Mouse (Mus musculus): ENCODE results near the gene Acot7. TPM values are rescaled to one million over a fixed set of nuclear protein-coding genes. Genes with fewer than 3 reads are reported as not detected.

The Acot7 gene
- total and polyA plus RNA-seq, 2 experiments from 2014 or later = 249 to 488 TPM

DNA sequence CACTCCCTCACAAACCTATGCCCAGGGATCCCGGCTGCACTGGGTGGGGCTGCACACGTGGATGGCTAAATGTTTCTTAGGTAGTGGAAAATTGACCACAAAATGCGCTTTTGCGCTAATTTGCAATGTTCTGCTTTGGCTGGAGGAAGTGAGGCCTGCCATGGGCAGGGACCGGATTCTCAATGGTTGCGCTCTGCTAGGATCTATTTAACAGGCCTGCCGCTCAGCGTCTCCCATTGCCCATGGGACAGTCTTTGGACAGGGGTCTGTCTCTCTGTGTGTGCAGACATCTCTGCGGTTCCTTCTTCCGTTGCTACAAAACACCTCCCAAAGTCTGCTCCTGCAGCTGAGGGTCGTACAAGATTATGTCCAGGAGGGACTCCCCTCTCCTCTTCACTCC is 113.1 kb downstream of the Acot7 start:
- H3K27me3 ChIP-seq (ENCODE audit: insufficient read depth, low read length) = peaks cover 56% of the 10 kb centered on the region
- H3K27ac ChIP-seq = no peak overlapping the region
- H3K9ac ChIP-seq (replicated peaks; ENCODE audit: low read length) = no peak overlapping the region
- H3K36me3 ChIP-seq (ENCODE audit: insufficient read depth, low read length) = no peaks in the 10 kb centered on the region
- H3K4me1 ChIP-seq (ENCODE audit: insufficient read depth, low read length) = peaks cover 18% of the 10 kb centered on the region
- 21% methylated on average over 11 of the region's 11 CpGs for WGBS
- DNase-seq (ENCODE audit: low spot score) = no peak
- H3K9me3 ChIP-seq (ENCODE audit: low read length) = no peaks in the 10 kb centered on the region
- H3K4me2 ChIP-seq (ENCODE audit: low read depth, low read length) = no peak overlapping the region
- ATAC-seq = no peak
- no peak for TF ChIP-seq CTCF (IDR thresholded peaks at IDR 0.05; ENCODE audit: low read depth)
- H3K4me3 ChIP-seq (ENCODE audit: low read length) = no peak overlapping the region

DNA sequence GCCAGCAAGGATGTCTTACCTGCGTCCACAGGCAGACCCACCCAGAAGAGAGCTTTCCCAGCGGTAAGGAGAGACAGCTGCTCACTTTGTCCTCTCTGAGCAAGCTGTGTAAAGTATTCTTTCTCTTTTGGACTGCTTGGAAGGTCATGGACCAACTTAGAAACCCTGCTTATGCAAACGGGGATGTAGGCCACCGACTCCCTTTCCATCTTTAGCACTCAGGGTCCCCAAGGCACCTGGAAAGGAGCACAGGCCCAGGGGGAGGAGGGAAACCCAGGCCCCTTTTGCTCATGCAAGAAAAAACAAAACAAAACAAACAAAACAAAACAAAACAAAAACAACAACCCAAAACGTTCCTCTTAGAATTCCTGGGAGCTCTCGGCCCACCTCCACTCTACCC is 113.6 kb downstream of the Acot7 start, which contains the start of gene Hes3:
Gene Hes3, minus strand, starts transcription at position 101 of the 400 bp plus-strand sequence.
- WGBS = 8% methylated on average over 6 of the region's 6 CpGs
- Histone ChIP-seq H3K9me3 (ENCODE audit: low read length) (no peaks in the 10 kb centered on the region), H3K27me3 (ENCODE audit: insufficient read depth, low read length) (peaks cover 51% of the 10 kb centered on the region), H3K9ac (replicated peaks; ENCODE audit: low read length) (no peak within 1 kb of the TSS), H3K4me2 (ENCODE audit: low read depth, low read length) (peak within 1 kb of the TSS; percentile 51), H3K36me3 (ENCODE audit: insufficient read depth, low read length) (no peaks in the 10 kb centered on the region), H3K4me1 (ENCODE audit: insufficient read depth, low read length) (peaks cover 12% of the 10 kb centered on the region), H3K27ac (no peak within 1 kb of the TSS), H3K4me3 (ENCODE audit: low read length) (peak within 1 kb of the TSS; percentile 28)
- no peak for DNase-seq (ENCODE audit: low spot score)
- TF ChIP-seq CTCF (IDR thresholded peaks at IDR 0.05; ENCODE audit: low read depth) = no peak
- ATAC-seq = no peak

DNA sequence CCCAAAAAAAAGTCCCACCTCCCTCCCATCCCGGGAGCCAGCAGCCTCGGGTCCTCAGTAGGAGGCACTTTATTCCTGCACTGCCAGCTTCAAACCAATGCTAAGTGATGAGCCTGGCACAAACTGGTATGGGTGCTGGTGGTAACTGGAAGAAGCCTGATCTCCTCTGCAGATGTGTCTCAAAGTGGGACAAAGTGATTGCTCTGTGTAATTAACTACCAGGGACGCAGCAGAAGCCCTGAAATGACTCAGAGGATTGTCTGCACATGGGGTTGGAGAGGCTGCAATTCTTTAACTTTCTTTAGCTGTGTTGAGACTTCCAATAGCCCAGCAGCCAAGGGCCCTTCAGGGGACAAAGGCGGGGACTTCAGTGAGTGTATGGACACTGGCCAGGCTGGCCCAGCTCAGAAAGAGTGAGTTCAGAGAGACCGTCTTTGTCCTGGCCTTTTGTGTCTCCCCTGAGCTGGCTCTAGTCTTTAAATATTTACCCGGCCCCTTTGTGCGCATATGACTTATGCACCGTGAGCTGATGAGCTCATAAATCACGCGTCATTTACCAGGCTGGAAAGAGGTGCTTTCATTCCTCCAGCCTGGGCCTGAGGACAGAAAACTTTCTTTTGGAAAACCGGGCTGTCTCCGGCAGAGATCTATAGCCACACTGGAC is 114.3 kb downstream of the Acot7 start:
- peaks cover 11% of the 10 kb centered on the region; the same call in 1 of the 2 replicates for H3K4me1 ChIP-seq (ENCODE audit: insufficient read depth, low read length)
- H3K27ac ChIP-seq = no peak overlapping the region
- no peak overlapping the region for H3K4me2 ChIP-seq (ENCODE audit: low read depth, low read length)
- H3K36me3 ChIP-seq (ENCODE audit: insufficient read depth, low read length) = no peaks in the 10 kb centered on the region
- H3K27me3 ChIP-seq (ENCODE audit: insufficient read depth, low read length) = peaks cover 46% of the 10 kb centered on the region
- H3K9me3 ChIP-seq (ENCODE audit: low read length) = no peaks in the 10 kb centered on the region
- no peak for TF ChIP-seq CTCF (IDR thresholded peaks at IDR 0.05; ENCODE audit: low read depth)
- ATAC-seq = no peak
- no peak overlapping the region for H3K9ac ChIP-seq (replicated peaks; ENCODE audit: low read length)
- peak; percentile 59 for DNase-seq (ENCODE audit: low spot score)
- 9% methylated on average over 12 of the region's 12 CpGs for WGBS
- no peak overlapping the region for H3K4me3 ChIP-seq (ENCODE audit: low read length)

DNA sequence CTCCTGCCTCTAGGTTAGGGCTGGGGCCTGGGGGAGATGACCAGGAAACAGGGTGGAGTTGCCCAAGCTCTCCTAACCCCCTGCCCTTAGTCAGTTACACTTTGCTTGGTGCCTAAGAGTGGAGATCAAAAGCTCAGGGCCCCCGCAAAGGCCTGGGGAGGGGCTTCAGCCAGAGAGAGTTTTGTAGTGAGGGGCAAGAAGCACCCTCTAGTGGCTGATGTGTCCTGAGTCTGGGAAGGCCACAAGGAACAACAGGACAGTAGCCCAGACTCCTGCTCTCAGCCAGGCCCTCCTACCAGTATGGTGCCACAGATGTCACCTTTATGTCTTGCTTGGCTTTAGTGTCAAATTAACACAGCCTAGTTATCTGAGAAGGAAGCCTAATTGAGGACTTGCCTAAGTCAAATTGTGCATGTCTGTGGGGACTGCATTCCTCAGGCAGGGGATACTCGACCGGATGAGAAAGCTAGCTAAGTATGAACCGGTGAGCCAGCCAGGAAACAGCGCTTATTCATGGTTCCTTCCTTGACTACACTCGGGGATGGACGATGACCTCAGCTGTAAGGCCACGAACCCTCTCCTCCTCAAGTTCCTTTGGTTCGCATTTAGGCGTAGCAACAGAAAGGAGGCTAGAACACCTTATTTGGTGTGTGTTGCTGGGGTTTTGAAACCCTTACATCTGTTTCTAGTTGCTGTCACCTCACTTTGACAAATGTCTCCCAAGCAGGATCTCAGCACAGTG is 116.4 kb downstream of the Acot7 start:
- ATAC-seq (no peak), DNase-seq (ENCODE audit: low spot score) (no peak)
- H3K27ac ChIP-seq = no peak overlapping the region
- H3K27me3 ChIP-seq (ENCODE audit: insufficient read depth, low read length) = peaks cover 38% of the 10 kb centered on the region
- H3K36me3 ChIP-seq (ENCODE audit: insufficient read depth, low read length) = no peaks in the 10 kb centered on the region
- H3K4me3 ChIP-seq (ENCODE audit: low read length) = no peak overlapping the region
- H3K9ac ChIP-seq (replicated peaks; ENCODE audit: low read length) = no peak overlapping the region
- peak; percentile 62 for TF ChIP-seq CTCF (IDR thresholded peaks at IDR 0.05; ENCODE audit: low read depth)
- no peak overlapping the region for H3K4me2 ChIP-seq (ENCODE audit: low read depth, low read length)
- 46% methylated on average over 10 of the region's 10 CpGs for WGBS
- no peaks in the 10 kb centered on the region for H3K9me3 ChIP-seq (ENCODE audit: low read length)
- H3K4me1 ChIP-seq (ENCODE audit: insufficient read depth, low read length) = peaks cover 14% of the 10 kb centered on the region; the same call in 1 of the 2 replicates

DNA sequence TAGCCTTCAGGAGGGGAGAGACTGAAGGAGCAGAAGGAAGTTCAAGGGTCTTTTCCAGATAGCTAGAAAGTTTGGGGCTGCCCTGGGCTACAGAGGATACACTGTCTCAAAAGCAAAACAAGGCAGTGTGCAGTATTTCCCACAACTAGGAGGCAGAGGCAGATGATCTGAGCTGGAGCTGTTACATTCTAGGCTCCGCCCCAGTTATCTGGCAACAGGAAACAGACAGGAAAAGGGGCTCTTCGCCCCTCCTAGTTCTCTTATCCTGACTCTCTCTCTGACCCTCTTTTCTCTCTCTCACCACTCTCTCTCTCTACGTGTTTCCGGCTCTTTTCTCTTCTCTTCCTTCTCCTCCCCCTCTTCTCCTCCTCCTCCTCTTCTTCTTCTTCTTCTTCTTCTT is 118.0 kb downstream of the Acot7 start:
- no peak overlapping the region for H3K27ac ChIP-seq
- peaks cover 15% of the 10 kb centered on the region; the same call in 1 of the 2 replicates for H3K36me3 ChIP-seq (ENCODE audit: insufficient read depth, low read length)
- no peak overlapping the region for H3K4me3 ChIP-seq (ENCODE audit: low read length)
- no peak for DNase-seq (ENCODE audit: low spot score)
- no peak for TF ChIP-seq CTCF (IDR thresholded peaks at IDR 0.05; ENCODE audit: low read depth)
- 67% methylated on average over 4 of the region's 4 CpGs for WGBS
- H3K4me1 ChIP-seq (ENCODE audit: insufficient read depth, low read length) = peaks cover 8% of the 10 kb centered on the region; the same call in 1 of the 2 replicates
- no peak for ATAC-seq
- no peaks in the 10 kb centered on the region for H3K9me3 ChIP-seq (ENCODE audit: low read length)
- no peak overlapping the region for H3K4me2 ChIP-seq (ENCODE audit: low read depth, low read length)
- peaks cover 24% of the 10 kb centered on the region for H3K27me3 ChIP-seq (ENCODE audit: insufficient read depth, low read length)
- no peak overlapping the region for H3K9ac ChIP-seq (replicated peaks; ENCODE audit: low read length)

DNA sequence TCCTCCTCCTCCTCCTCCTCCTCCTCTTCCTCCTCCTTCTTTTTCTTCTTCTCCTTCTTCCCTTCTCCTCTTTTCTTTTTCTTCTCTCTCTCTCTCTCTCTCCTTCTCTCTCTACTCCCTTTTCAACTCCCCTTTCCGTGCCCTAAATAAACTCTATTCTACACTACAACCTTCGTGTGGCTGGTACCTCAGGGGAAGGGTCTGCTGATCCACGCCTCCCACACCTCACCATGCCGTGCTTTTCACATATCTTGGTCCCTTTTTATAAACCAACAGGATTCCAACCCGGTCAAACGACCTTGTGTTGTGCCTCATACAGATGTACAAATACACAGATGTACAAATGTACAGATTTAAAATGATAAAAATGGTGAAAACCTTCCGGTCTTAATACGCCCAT is 118.4 kb downstream of the Acot7 start:
- Histone ChIP-seq H3K27me3 (ENCODE audit: insufficient read depth, low read length) (peaks cover 19% of the 10 kb centered on the region), H3K27ac (no peak overlapping the region)
- no peak for TF ChIP-seq CTCF (IDR thresholded peaks at IDR 0.05; ENCODE audit: low read depth)

More for the DNA sequence above, 118.4 kb downstream of the Acot7 start:
- peaks cover 15% of the 10 kb centered on the region; the same call in 1 of the 2 replicates for H3K36me3 ChIP-seq (ENCODE audit: insufficient read depth, low read length)
- no peak for DNase-seq (ENCODE audit: low spot score)
- H3K9me3 ChIP-seq (ENCODE audit: low read length) = no peaks in the 10 kb centered on the region
- peak overlapping the region; percentile 60 for H3K4me2 ChIP-seq (ENCODE audit: low read depth, low read length)
- WGBS = 21% methylated on average over 8 of the region's 8 CpGs
- peak overlapping the region; percentile 75 for H3K4me3 ChIP-seq (ENCODE audit: low read length)
- no peak for ATAC-seq
- H3K9ac ChIP-seq (replicated peaks; ENCODE audit: low read length) = no peak overlapping the region
- H3K4me1 ChIP-seq (ENCODE audit: insufficient read depth, low read length) = peaks cover 8% of the 10 kb centered on the region; the same call in 1 of the 2 replicates
